Mouse (Mus musculus): ENCODE measurements around the gene Olfr718-ps1. TPM values are rescaled to one million over a fixed set of nuclear protein-coding genes. Genes with fewer than 3 reads are reported as not detected.

Gene Olfr718-ps1
- polyA plus RNA-seq (2015; fragmentation: Nextera tagmentation; extraction: Ambion mirVana): not detected in 2 replicates

GRCm38 (mm10) chr5:143147481-143147880 lies at the start of gene Olfr718-ps1:
Gene Olfr718-ps1 (minus strand): TSS chr5:143147581.

GRCm38 (mm10) chr5:143180255-143181076 lies 33.1 kb upstream of the Olfr718-ps1 start, which contains the start of the genes Rbak and Spdye4b:
Gene Rbak (minus strand): TSS chr5:143180775.
Gene Spdye4b (plus strand): TSS chr5:143181017.

GRCm38 (mm10) chr5:143112281-143113246 lies 34.8 kb downstream of the Olfr718-ps1 start, which contains the start of gene Rnf216:
Gene Rnf216 (minus strand): TSS chr5:143112994.

Small RNA genes within 50 kb of the gene (microRNA-seq; reads per million reads assigned to microRNA genes)
- not detected for gene Gm44405

Other genes starting within 250 kb of the Olfr718-ps1 start
- 28,989 and 32,095 TPM in 2 replicates for gene Actb, start 240.8 kb downstream of the Olfr718-ps1 start, polyA plus RNA-seq (2015; fragmentation: Nextera tagmentation; extraction: Ambion mirVana)
- gene Fscn1, start 187.2 kb downstream of the Olfr718-ps1 start, polyA plus RNA-seq (2015; fragmentation: Nextera tagmentation; extraction: Ambion mirVana): 81.3 and 105 TPM in 2 replicates
- gene Rnf216, start 34.6 kb downstream of the Olfr718-ps1 start, polyA plus RNA-seq (2015; fragmentation: Nextera tagmentation; extraction: Ambion mirVana): 17.2 and 20.3 TPM in 2 replicates
- gene Rbak, start 33.2 kb upstream of the Olfr718-ps1 start, polyA plus RNA-seq (2015; fragmentation: Nextera tagmentation; extraction: Ambion mirVana): 5.9 and 6.1 TPM in 2 replicates
- not detected in 2 replicates for gene Spdye4b, start 33.4 kb upstream of the Olfr718-ps1 start, polyA plus RNA-seq (2015; fragmentation: Nextera tagmentation; extraction: Ambion mirVana)
- gene Spdye4a, start 79.3 kb upstream of the Olfr718-ps1 start, polyA plus RNA-seq (2015; fragmentation: Nextera tagmentation; extraction: Ambion mirVana): not detected in 2 replicates
- gene Zfp12, start 87.6 kb upstream of the Olfr718-ps1 start, polyA plus RNA-seq (2015; fragmentation: Nextera tagmentation; extraction: Ambion mirVana): 4.9 and 5.0 TPM in 2 replicates
- gene Zfp316, start 122.4 kb upstream of the Olfr718-ps1 start, polyA plus RNA-seq (2015; fragmentation: Nextera tagmentation; extraction: Ambion mirVana): 1.7 and 1.9 TPM in 2 replicates
- not detected in 2 replicates for gene Zfp853, start 146.0 kb upstream of the Olfr718-ps1 start, polyA plus RNA-seq (2015; fragmentation: Nextera tagmentation; extraction: Ambion mirVana)
- 16.6 and 16.7 TPM in 2 replicates for gene E130309D02Rik, start 167.8 kb upstream of the Olfr718-ps1 start, polyA plus RNA-seq (2015; fragmentation: Nextera tagmentation; extraction: Ambion mirVana)
- 71.8 and 72.2 TPM in 2 replicates for gene Zdhhc4, start 181.7 kb upstream of the Olfr718-ps1 start, polyA plus RNA-seq (2015; fragmentation: Nextera tagmentation; extraction: Ambion mirVana)
- 0.63 and 0.68 TPM in 2 replicates for gene Grid2ip, start 209.8 kb upstream of the Olfr718-ps1 start, polyA plus RNA-seq (2015; fragmentation: Nextera tagmentation; extraction: Ambion mirVana)

All from urinary bladder, postnatal 0 days (tissue).